Mouse (Mus musculus): ENCODE results near the gene Clip2.

DNA sequence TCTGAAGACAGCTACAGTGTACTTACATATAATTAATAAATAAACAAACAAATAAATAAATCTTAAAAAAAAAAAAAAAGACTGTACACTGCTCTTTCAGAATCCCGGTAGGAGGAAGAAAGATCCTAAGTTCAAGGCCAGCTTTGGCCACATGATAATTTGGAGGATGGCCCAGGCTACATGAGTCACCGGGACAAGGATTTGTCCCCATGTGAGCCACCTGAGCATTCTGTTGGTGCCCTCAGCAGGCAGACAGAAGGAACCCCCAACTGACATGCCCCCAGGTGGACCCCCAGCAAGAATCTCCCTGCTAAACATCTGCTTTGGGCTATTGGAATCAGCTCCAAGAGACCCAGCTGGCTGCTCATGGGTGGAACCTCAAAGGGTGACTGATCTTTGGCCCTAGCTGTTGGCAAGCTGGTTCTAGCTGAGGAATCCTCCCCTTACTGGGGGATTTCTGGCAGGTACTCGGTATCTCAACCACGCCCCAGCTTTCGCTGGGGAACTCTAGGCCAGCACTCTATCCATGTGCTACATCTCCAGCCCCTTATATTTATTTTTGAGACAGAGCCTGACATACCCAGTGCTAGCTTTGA is 1.8 kb upstream of the Clip2 start:
- TF ChIP-seq CTCF (IDR thresholded peaks at IDR 0.05; ENCODE audit: borderline replicate concordance, control insufficient read depth, extremely low read depth, insufficient read depth, low read length, poor library complexity) (no peak), POLR2A (IDR thresholded peaks at IDR 0.05; ENCODE audit: control insufficient read depth, extremely low read depth, insufficient read depth, low read length, poor library complexity) (no peak)
